ENCODE assay signal across 8 mouse cellular contexts in genomic region chr7:18992294-18992675, GRCm38 (mm10). TPM values are rescaled to one million over a fixed set of nuclear protein-coding genes. Genes with fewer than 3 reads are reported as not detected.
DNase-seq lines count a peak whose midpoint lies in the region; ATAC-seq lines count a peak whose summit lies in the region.

No protein-coding gene starts in this region.

- H3K9ac ChIP-seq in heart, embryonic 12.5 days = peak overlapping the region; percentile 59
- peak overlapping the region; percentile 63 for H3K9ac ChIP-seq in limb, embryonic 12.5 days (replicated peaks)
- peak overlapping the region; percentile 79 for H3K9ac ChIP-seq in neural tube, embryonic 13.5 days

- no peak overlapping the region for H3K27ac ChIP-seq in heart, embryonic 12.5 days (ENCODE audit: poor library complexity, severe bottlenecking)
- no peak overlapping the region for H3K27ac ChIP-seq in limb, embryonic 12.5 days
- peak overlapping the region; percentile 80; the same call in 1 of the 2 replicates for H3K27ac ChIP-seq in neural tube, embryonic 13.5 days (replicated peaks)

- DNase-seq in cerebellum, adult 11 months = peak; percentile 55
- peak; percentile 35 for DNase-seq in urinary bladder, postnatal 14 days (ENCODE audit: low spot score)
- DNase-seq in urinary bladder, adult 2 months (ENCODE audit: low spot score) = no peak
- DNase-seq in c-Kit-positive CD71-positive TER-119-positive erythroid progenitor cells, embryonic 14.5 days (ENCODE audit: low spot score) = no peak

- no peaks in the 10 kb centered on the region for H3K9me3 ChIP-seq in heart, embryonic 12.5 days (replicated peaks)
- no peaks in the 10 kb centered on the region for H3K9me3 ChIP-seq in limb, embryonic 12.5 days
- no peaks in the 10 kb centered on the region for H3K9me3 ChIP-seq in neural tube, embryonic 13.5 days

- H3K36me3 ChIP-seq in heart, embryonic 12.5 days = peaks cover 21% of the 10 kb centered on the region; the same call in 1 of the 2 replicates
- H3K36me3 ChIP-seq in limb, embryonic 12.5 days = peaks cover 19% of the 10 kb centered on the region; the same call in 1 of the 2 replicates
- H3K36me3 ChIP-seq in neural tube, embryonic 13.5 days = peaks cover 18% of the 10 kb centered on the region

- H3K4me3 ChIP-seq in heart, embryonic 12.5 days = peak overlapping the region; percentile 52
- peak overlapping the region; percentile 56 for H3K4me3 ChIP-seq in limb, embryonic 12.5 days (replicated peaks)
- H3K4me3 ChIP-seq in neural tube, embryonic 13.5 days = peak overlapping the region; percentile 62

- 4% methylated on average over 31 of the region's 31 CpGs for WGBS in heart, embryonic 12.5 days
- WGBS in limb, embryonic 12.5 days = 3% methylated on average over 31 of the region's 31 CpGs
- WGBS in neural tube, embryonic 13.5 days = 2% methylated on average over 31 of the region's 31 CpGs

- peaks cover 18% of the 10 kb centered on the region for H3K4me1 ChIP-seq in heart, embryonic 12.5 days (replicated peaks)
- peaks cover 15% of the 10 kb centered on the region; the same call in 1 of the 2 replicates for H3K4me1 ChIP-seq in limb, embryonic 12.5 days (replicated peaks)
- peaks cover 46% of the 10 kb centered on the region for H3K4me1 ChIP-seq in neural tube, embryonic 13.5 days (replicated peaks)

- peaks cover 41% of the 10 kb centered on the region for H3K27me3 ChIP-seq in heart, embryonic 12.5 days (replicated peaks)
- peaks cover 44% of the 10 kb centered on the region for H3K27me3 ChIP-seq in limb, embryonic 12.5 days
- peaks cover 21% of the 10 kb centered on the region for H3K27me3 ChIP-seq in neural tube, embryonic 13.5 days

- H3K4me2 ChIP-seq in heart, embryonic 12.5 days = peak overlapping the region; percentile 82
- peak overlapping the region; percentile 84 for H3K4me2 ChIP-seq in limb, embryonic 12.5 days
- peak overlapping the region; percentile 83 for H3K4me2 ChIP-seq in neural tube, embryonic 13.5 days

- no peak for ATAC-seq in cerebellum, adult (ENCODE audit: insufficient number of reproducible peaks, low FRiP score, low TSS enrichment)
- ATAC-seq in heart, embryonic 12.5 days (ENCODE audit: insufficient number of reproducible peaks, low FRiP score) = no peak
- ATAC-seq in limb, embryonic 12.5 days (ENCODE audit: insufficient number of reproducible peaks, insufficient read depth, low FRiP score, low TSS enrichment, low read depth) = no peak
- ATAC-seq in neural tube, embryonic 13.5 days (ENCODE audit: low read depth) = no peak

RNA-seq across cellular contexts. Expression of gene Mypop, which starts 1.2 kb away (rescaled TPM):
- 7.5 and 9.5 TPM in 2 replicates for polyA plus RNA-seq in urinary bladder, adult 2 months (2012; rRNA removed)
- polyA plus RNA-seq in heart, embryonic 12.5 days (2016; fragmentation: Nextera tagmentation; extraction: Ambion mirVana) = 2.7 and 3.0 TPM in 2 replicates
- polyA plus RNA-seq in limb, embryonic 12.5 days (2016; fragmentation: Nextera tagmentation; extraction: Ambion mirVana) = 6.4 and 6.5 TPM in 2 replicates
- 5.8 and 7.4 TPM in 2 replicates for polyA plus RNA-seq in neural tube, embryonic 13.5 days (2015; fragmentation: Nextera tagmentation; extraction: Ambion mirVana)

RNA-seq across cellular contexts. Expression of gene Nanos2, which starts 5.1 kb away (rescaled TPM):
- 0.04 TPM in 1 of 2 replicates, not detected in the other for polyA plus RNA-seq in urinary bladder, adult 2 months (2012; rRNA removed)
- polyA plus RNA-seq in heart, embryonic 12.5 days (2016; fragmentation: Nextera tagmentation; extraction: Ambion mirVana) = not detected in 2 replicates
- polyA plus RNA-seq in limb, embryonic 12.5 days (2016; fragmentation: Nextera tagmentation; extraction: Ambion mirVana) = not detected in 2 replicates
- polyA plus RNA-seq in neural tube, embryonic 13.5 days (2015; fragmentation: Nextera tagmentation; extraction: Ambion mirVana) = 0.56 TPM in 2 replicates

RNA-seq across cellular contexts. Expression of gene Irf2bp1, which starts 11.6 kb away (rescaled TPM):
- 15.8 and 20.3 TPM in 2 replicates for polyA plus RNA-seq in urinary bladder, adult 2 months (2012; rRNA removed)
- 21.3 and 22.8 TPM in 2 replicates for polyA plus RNA-seq in heart, embryonic 12.5 days (2016; fragmentation: Nextera tagmentation; extraction: Ambion mirVana)
- polyA plus RNA-seq in limb, embryonic 12.5 days (2016; fragmentation: Nextera tagmentation; extraction: Ambion mirVana) = 44.4 and 47.5 TPM in 2 replicates
- 28.4 and 29.9 TPM in 2 replicates for polyA plus RNA-seq in neural tube, embryonic 13.5 days (2015; fragmentation: Nextera tagmentation; extraction: Ambion mirVana)

RNA-seq across cellular contexts. Expression of gene Foxa3, which starts 31.1 kb away (rescaled TPM):
- polyA plus RNA-seq in urinary bladder, adult 2 months (2012; rRNA removed) = 0.04 TPM in 1 of 2 replicates, not detected in the other
- 0.37 TPM in 1 of 2 replicates, not detected in the other for polyA plus RNA-seq in heart, embryonic 12.5 days (2016; fragmentation: Nextera tagmentation; extraction: Ambion mirVana)
- 0.81 and 1.8 TPM in 2 replicates for polyA plus RNA-seq in limb, embryonic 12.5 days (2016; fragmentation: Nextera tagmentation; extraction: Ambion mirVana)
- 0.13 and 0.14 TPM in 2 replicates for polyA plus RNA-seq in neural tube, embryonic 13.5 days (2015; fragmentation: Nextera tagmentation; extraction: Ambion mirVana)

RNA-seq across cellular contexts. Expression of gene Sympk, which starts 31.9 kb away (rescaled TPM):
- polyA plus RNA-seq in urinary bladder, adult 2 months (2012; rRNA removed) = 35.0 and 43.7 TPM in 2 replicates
- polyA plus RNA-seq in heart, embryonic 12.5 days (2016; fragmentation: Nextera tagmentation; extraction: Ambion mirVana) = 33.2 TPM in 2 replicates
- polyA plus RNA-seq in limb, embryonic 12.5 days (2016; fragmentation: Nextera tagmentation; extraction: Ambion mirVana) = 51.9 and 56.0 TPM in 2 replicates
- 30.4 and 32.7 TPM in 2 replicates for polyA plus RNA-seq in neural tube, embryonic 13.5 days (2015; fragmentation: Nextera tagmentation; extraction: Ambion mirVana)

Comparison
In these comparisons a context has a peak if more than half of its experiments do, and no peak if none do; other contexts are left out.
1. DNase-seq: peak in cerebellum, adult 11 months (single experiment) and urinary bladder, postnatal 14 days (single experiment); none in urinary bladder, adult 2 months (single experiment) and c-Kit-positive CD71-positive TER-119-positive erythroid progenitor cells, embryonic 14.5 days (single experiment).
2. Peak in every context shown above with its lines, with median percentiles within 50 percentile points of each other: H3K4me2 ChIP-seq, H3K4me3 ChIP-seq and H3K9ac ChIP-seq.